In the genomic region with DNA sequence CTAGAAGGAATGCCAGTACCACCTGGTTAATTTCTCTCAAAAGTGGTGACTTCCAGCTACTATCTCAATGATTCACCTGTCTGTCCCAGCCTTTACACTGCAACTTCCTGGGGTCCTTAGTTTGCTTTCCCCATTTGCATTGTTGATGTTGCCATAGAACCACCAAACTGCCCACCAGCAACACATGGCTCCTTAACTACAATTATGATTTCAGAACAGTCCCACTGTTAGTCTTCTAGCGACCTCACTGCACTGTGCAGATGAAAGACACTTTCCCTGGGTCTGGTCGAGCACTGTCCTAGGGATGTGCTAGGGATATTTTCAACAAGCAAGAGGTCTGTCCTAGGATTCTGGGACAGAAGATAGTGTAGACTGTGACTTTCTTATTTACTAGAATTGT, we compare ENCODE assay signal across 8 mouse cellular contexts. TPM values are rescaled to one million over a fixed set of nuclear protein-coding genes. Genes with fewer than 3 reads are reported as not detected.
A peak's percentile ranks its signal among the peaks of the same experiment; 100 is the strongest.
DNase-seq lines count a peak whose midpoint lies in the region; ATAC-seq and TF ChIP-seq lines count a peak whose summit lies in the region.

TSS of gene Wdr1 (minus strand) at position 101 of the 400 bp plus-strand sequence.

- WGBS in spleen, adult 2 months = 88% methylated on average over 2 of the region's 2 CpGs
- WGBS in limb, embryonic 12.5 days = 80% methylated on average over 2 of the region's 2 CpGs
- WGBS in olfactory bulb, adult 2 months = 85% methylated on average over 2 of the region's 2 CpGs

- no peaks in the 10 kb centered on the region for H3K27me3 ChIP-seq in spleen, adult 2 months (ENCODE audit: control insufficient read depth, insufficient read depth, low read length)
- no peaks in the 10 kb centered on the region for H3K27me3 ChIP-seq in limb, embryonic 12.5 days

- TF ChIP-seq POLR2A in spleen, adult 2 months (IDR thresholded peaks at IDR 0.05; ENCODE audit: low read depth, low read length) = no peak
- TF ChIP-seq POLR2A in olfactory bulb, adult 2 months (IDR thresholded peaks at IDR 0.05; ENCODE audit: insufficient read depth, low read depth, low read length) = no peak

- intact Hi-C loops in heart, postnatal 14 days (cut with DNase I) = loop anchor here (5.0 kb wide), 1 partner anchor 81 kb away; no protein-coding TSS in a partner anchor

- H3K4me1 ChIP-seq in spleen, adult 2 months (ENCODE audit: control insufficient read depth, insufficient read depth, insufficient read length) = no peaks in the 10 kb centered on the region; the same call in 1 of the 2 replicates
- H3K4me1 ChIP-seq in limb, embryonic 12.5 days (replicated peaks) = peaks cover 37% of the 10 kb centered on the region
- H3K4me1 ChIP-seq in olfactory bulb, adult 2 months (ENCODE audit: control insufficient read depth, insufficient read depth, low read length) = peaks cover 14% of the 10 kb centered on the region

- H3K27ac ChIP-seq in spleen, adult 2 months (ENCODE audit: insufficient read depth, low read length) = peak within 1 kb of the TSS; percentile 87
- peak within 1 kb of the TSS; percentile 98 for H3K27ac ChIP-seq in limb, embryonic 12.5 days
- peak within 1 kb of the TSS; percentile 86 for H3K27ac ChIP-seq in olfactory bulb, adult 2 months (ENCODE audit: insufficient read depth, low read depth, low read length)

- peak within 1 kb of the TSS; percentile 83 for H3K4me2 ChIP-seq in limb, embryonic 12.5 days

- no peak for TF ChIP-seq CTCF in spleen, adult 2 months (IDR thresholded peaks at IDR 0.05; ENCODE audit: extremely low read depth, insufficient read depth, insufficient read length, insufficient replicate concordance)
- TF ChIP-seq CTCF in olfactory bulb, adult 2 months (IDR thresholded peaks at IDR 0.05; ENCODE audit: insufficient read depth, low read depth, low read length) = no peak

- peak within 1 kb of the TSS; percentile 82 for H3K4me3 ChIP-seq in spleen, adult 2 months (ENCODE audit: extremely low read depth, insufficient read depth, insufficient read length)
- H3K4me3 ChIP-seq in limb, embryonic 12.5 days (replicated peaks) = peak within 1 kb of the TSS; percentile 92
- peak within 1 kb of the TSS; percentile 83 for H3K4me3 ChIP-seq in olfactory bulb, adult 2 months (ENCODE audit: insufficient read depth, low read depth, low read length)

- no peak for ATAC-seq in erythroblast, adult 5-6 weeks (replicated peaks; ENCODE audit: low FRiP score, poor library complexity, severe bottlenecking)
- no peak for ATAC-seq in limb, embryonic 12.5 days (ENCODE audit: insufficient number of reproducible peaks, insufficient read depth, low FRiP score, low TSS enrichment, low read depth)

- H3K36me3 ChIP-seq in spleen, adult 2 months (ENCODE audit: control insufficient read depth, insufficient read depth, low read length) = peaks cover 11% of the 10 kb centered on the region; the same call in 1 of the 2 replicates
- peaks cover 20% of the 10 kb centered on the region for H3K36me3 ChIP-seq in limb, embryonic 12.5 days

- no peak for DNase-seq in spleen, adult 2 months (ENCODE audit: low read depth in 1 of 2, low spot score in 2 of 2)
- no peak for DNase-seq in spleen, postnatal 14 days (ENCODE audit: low spot score in 2 of 2)
- no peak for DNase-seq in heart, postnatal 14 days
- no peak for DNase-seq in cerebellum, adult 9-10 months
- no peak for DNase-seq in lung, postnatal 14 days

- H3K9ac ChIP-seq in limb, embryonic 12.5 days (replicated peaks) = peak within 1 kb of the TSS; percentile 91

- no peaks in the 10 kb centered on the region for H3K9me3 ChIP-seq in limb, embryonic 12.5 days

RNA-seq across cellular contexts. Expression of gene Wdr1, which starts in this region (rescaled TPM):
- 172 and 188 TPM in 2 replicates for polyA plus RNA-seq in spleen, adult 2 months (2012; rRNA removed)
- total RNA-seq in erythroblast, adult 5-6 weeks (2015; ENCODE audit: low replicate concordance) = 55.7 and 64.4 TPM in 2 replicates
- total RNA-seq in erythroblast, adult 5-6 weeks (2017; ENCODE audit: low replicate concordance) = 57.0 and 75.8 TPM in 2 replicates
- total RNA-seq in heart, postnatal 14 days (2021) = 100 to 1,000 TPM; 119 to 146 TPM
- 188 and 191 TPM in 2 replicates for polyA plus RNA-seq in limb, embryonic 12.5 days (2016; fragmentation: Nextera tagmentation; extraction: Ambion mirVana)
- polyA plus RNA-seq in olfactory bulb, adult 2 months (2012; ENCODE audit: insufficient read depth, insufficient read length, low replicate concordance, missing spikeins) = 427 TPM in 1 of 2 replicates, not detected in the other
